Mouse (Mus musculus): ENCODE measurements around the gene 5430427O19Rik. TPM values are rescaled to one million over a fixed set of nuclear protein-coding genes. Genes with fewer than 3 reads are reported as not detected.

The 5430427O19Rik gene
- total RNA-seq (2015), result 16.7 and 18.2 TPM in 2 replicates
- total RNA-seq (2017), result 14.5 and 16.2 TPM in 2 replicates

GRCm38 (mm10) chrX:85869914-85870483 lies at the start of gene 5430427O19Rik:
Gene 5430427O19Rik (plus strand): TSS chrX:85870354.
- ATAC-seq (ENCODE audit: poor library complexity, severe bottlenecking), result peak; percentile 67

DNA sequence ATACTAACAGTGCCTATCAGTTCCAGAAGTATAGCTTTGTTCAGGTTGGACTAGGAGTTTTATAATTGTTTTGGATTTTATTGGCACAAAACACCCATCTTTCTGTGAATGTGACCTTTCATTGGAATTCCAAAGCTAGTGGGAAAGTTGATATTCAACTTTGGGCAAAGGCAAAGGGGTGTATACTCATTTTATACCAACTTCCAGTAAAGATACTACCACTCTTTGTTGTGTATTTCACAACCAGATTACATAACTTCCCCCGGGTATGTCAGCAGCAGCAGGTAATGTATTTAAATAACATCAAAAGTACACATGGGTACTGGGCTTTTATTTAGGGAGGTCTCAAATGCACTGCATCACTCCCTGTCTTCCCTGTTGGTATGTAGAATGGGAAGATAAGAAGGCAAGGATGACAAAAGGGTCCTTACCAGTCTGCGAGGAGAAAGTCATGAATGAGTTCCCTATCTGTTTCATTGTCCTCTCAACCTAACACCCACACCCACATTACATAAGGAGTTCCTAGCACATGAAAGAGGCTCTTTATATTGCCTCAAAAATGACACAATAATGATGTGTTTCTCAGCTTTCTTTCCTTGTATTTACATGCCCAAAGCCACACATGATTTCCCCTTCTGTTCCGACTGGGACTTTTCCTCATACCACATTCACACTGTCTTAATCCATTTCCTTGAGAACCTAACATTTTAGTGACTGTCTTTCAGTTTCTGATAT lies 42.3 kb upstream of the 5430427O19Rik start:
- peak; percentile 97 for ATAC-seq (ENCODE audit: poor library complexity, severe bottlenecking)

DNA sequence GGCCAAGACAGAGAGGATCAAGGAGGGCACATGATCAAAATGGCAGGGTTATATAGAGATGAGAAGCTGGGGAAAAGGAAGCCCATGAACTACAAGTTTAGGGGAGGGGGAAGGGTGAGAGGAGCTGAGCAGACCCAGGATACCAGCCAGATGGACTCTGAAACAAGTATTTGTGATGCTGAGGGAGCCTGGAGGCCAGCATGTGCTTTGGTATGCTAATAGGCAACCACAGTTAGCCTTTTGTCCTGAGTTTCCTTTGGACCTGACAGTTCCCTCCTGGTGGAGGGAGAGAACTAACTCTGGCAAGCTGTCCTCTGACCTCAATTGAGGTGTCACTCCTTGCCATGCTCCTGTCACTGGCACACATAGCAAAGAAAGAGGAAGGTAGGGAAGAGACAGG lies 41.2 kb upstream of the 5430427O19Rik start:
- no peak for ATAC-seq (ENCODE audit: poor library complexity, severe bottlenecking)

GRCm38 (mm10) chrX:85839174-85839573 lies 31.0 kb upstream of the 5430427O19Rik start:
- ATAC-seq (ENCODE audit: poor library complexity, severe bottlenecking), result peak; percentile 30; the same call in 1 of the 2 replicates

DNA sequence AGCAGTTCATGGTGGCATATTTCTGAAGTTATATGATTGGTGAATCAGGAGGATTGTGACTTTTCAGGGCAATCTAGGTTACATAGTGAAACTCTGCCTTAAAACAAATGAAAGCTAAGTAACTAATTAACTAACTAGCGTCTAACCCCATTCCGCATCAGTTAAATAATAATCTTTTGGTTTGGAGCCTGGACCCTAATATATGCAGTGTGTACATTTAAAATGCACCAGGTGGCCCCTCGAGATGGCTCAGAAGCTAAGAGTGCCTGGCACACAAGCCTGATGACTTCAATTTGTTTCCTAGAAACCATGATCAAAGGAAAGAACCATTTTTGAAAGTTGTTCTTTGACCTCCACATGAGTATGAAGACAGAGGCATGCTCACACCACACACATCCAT lies 14.2 kb upstream of the 5430427O19Rik start:
- no peak for ATAC-seq (ENCODE audit: poor library complexity, severe bottlenecking)

- ATAC-seq (ENCODE audit: poor library complexity, severe bottlenecking), result no peak
Observed at GRCm38 (mm10) chrX:85857169-85857568, 13.0 kb upstream of the 5430427O19Rik start.

- ATAC-seq (ENCODE audit: poor library complexity, severe bottlenecking), result peak; percentile 68
Observed at GRCm38 (mm10) chrX:85868079-85868478, 2.1 kb upstream of the 5430427O19Rik start.

GRCm38 (mm10) chrX:85871371-85872056 lies 1.4 kb downstream of the 5430427O19Rik start:
- no peak for ATAC-seq (ENCODE audit: poor library complexity, severe bottlenecking)

DNA sequence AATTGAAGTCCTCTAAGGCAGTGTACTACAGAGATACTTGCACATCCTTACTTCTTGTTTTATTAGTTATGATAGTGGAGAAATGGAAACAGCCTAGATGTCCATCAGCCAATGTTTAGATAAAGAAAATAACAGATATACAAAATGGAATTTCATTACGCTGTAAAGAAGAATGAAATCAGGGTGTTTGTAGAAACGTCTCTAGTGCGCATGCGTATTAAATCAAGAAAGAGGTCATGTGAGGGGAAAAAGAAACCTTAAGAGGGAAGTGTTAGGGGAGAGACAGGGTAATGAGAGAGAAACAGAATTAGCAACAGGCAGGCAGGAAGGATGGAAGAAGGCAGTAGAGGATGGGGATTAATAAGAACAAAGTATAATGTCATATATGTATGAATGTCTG lies 4.2 kb downstream of the 5430427O19Rik start:
- no peak for ATAC-seq (ENCODE audit: poor library complexity, severe bottlenecking)

DNA sequence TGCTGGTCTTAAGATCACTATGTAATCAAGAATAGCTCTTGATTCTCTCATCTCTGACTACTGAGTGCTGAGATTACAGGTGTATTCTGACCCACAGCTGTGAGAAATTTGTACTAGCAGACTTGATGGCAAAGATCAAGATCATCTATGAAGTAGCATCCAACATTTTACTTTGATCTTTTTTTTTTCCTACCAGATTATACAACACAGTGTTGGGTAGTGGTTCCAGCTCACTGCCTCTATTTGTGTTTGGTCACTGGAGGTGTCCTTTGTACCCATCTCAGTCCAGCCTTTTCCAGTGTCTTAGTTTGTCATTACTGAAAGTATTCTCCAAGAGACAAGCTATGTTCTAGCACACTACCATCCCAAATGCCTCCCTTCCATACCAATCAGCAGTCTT lies 5.8 kb downstream of the 5430427O19Rik start:
- ATAC-seq (ENCODE audit: poor library complexity, severe bottlenecking), result no peak

DNA sequence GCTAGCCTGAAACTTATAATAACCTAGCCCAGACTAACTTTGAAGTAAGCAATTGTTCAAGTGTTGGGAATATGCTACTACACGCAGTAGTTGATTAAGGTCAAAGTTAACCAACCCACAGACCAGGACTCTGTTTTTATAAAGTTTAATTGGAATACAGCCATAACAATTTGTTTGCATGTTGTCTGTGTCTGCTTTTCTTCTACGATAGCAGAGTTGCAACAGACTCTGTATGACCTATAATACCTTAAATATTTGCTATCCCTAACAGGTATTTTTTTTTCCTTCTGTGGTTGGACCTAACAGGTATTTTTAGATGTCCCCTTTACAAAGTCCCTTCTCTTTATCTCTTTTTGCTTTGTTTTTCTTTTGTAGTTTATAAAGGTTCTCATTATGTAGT lies 7.6 kb downstream of the 5430427O19Rik start:
- no peak for ATAC-seq (ENCODE audit: poor library complexity, severe bottlenecking)

GRCm38 (mm10) chrX:85878293-85878692 lies 8.1 kb downstream of the 5430427O19Rik start:
- no peak for ATAC-seq (ENCODE audit: poor library complexity, severe bottlenecking)

DNA sequence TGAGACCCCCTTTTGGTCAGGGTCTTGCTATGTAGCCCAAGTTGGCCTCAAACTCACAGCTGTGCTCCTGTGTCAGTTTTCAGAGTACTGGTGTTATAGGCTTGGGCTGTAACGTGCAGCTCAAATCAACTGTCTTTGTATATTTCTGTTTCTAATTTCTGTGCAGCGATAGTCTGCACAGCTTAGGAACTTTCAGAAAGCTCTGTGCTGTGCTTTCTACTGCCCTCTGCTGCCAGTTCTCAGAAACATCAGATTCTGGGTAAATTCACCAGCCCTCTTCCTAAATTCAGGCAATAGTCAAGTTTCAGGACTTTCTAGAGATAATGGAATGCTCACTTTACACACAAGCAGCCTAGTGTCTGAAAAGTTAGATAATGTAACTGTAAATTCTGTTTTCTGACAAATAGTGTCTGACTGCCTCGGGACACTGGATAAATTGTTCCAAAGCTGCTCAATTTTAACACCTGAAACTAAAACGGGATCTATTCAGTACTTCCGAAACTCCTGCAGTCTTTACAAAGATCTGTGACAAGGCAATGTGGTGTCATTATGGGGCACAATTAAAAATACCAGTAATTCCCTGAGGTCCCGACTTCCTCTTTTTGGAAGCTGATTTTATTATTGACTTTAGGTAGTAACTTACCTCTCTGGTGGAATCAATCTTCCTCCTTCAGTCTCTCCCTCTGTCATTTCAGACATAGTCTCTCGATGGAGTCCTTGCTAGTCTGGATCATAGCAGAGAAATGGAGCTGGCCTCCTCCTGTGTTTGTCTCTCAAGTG lies 9.2 kb downstream of the 5430427O19Rik start:
- ATAC-seq (ENCODE audit: poor library complexity, severe bottlenecking), result peak; percentile 83

DNA sequence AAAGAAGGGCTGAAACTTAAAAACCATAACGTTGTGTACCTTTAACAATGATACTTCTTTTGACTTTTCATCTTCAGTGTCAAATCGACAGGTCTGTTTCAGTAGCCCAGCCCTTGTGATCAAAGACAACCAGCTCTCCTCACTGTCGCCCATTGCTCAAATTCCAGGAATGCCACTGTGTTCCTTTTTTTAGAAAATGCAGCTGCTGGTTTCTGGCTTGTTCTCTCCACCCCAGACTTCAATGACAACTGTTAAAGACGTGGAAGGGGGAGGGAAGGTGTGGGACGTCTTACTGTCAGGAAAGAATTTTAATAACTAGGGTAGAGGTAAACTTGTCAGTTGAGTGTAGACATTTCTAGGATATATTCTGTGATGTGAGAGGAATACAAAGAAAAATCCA lies 16.5 kb downstream of the 5430427O19Rik start:
- ATAC-seq (ENCODE audit: poor library complexity, severe bottlenecking), result no peak

DNA sequence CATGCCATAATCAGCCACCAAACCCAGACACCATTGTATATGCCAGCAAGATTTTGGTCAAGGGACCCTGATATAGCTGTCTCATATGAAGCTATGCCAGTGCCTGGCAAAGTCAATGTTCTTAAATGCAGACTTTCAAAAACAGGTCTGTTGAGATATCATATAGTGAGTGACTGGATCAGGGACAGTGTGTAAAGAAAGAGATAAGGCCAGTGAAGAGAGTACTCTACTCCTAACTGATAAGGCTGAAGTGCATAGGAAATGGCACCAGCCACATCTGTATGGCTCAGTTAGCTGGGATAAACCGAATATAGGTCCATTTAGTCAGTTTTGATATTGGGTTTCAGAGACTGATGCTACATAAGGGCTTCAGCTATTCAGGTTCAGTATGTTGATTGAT lies 31.0 kb downstream of the 5430427O19Rik start:
- ATAC-seq (ENCODE audit: poor library complexity, severe bottlenecking), result no peak

GRCm38 (mm10) chrX:85919034-85919433 lies 48.9 kb downstream of the 5430427O19Rik start:
- peak; percentile 90 for ATAC-seq (ENCODE audit: poor library complexity, severe bottlenecking)

DNA sequence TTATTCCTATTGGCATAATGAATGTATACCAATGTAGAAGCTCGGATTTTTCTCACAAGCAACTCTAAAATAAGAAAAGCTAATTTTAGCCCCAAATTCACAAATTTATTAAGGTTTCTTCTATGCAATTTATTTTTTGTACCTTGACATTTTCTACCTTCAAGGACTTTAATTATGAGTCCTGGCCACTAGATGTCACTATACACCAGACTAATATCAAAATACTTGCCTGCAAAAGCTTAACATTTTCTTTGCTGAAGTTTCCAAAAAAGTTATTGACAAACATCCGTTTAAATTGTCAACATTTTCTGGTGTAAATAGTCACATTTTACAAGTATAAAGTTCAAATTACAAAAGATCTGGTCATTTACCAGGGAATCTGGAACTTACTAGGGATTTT lies 62.8 kb downstream of the 5430427O19Rik start:
- ATAC-seq (ENCODE audit: poor library complexity, severe bottlenecking), result no peak

Measured in megakaryocyte, adult 5-6 weeks (primary cell).